In the genomic region with DNA sequence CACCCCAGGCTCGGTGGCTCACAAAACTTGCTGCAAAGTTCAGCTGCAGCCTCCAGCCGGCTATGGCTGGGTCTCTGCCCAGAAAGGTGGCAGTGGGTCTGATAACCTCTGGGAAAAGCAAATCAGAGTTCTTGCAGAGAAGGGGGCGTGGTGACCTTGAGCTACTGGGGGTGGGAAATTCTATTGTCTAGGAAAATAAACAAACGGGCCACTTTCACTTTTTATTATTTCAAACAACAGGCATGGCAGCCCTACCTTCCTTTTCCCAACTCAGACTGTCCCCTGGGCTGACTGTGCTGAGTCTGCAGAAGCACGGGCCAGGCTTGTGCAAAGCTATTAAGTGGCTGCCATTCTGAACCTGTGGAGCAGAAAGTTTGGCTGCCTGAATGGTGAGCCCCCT, we compare ENCODE assay signal across 9 mouse cellular contexts.
A peak's percentile ranks its signal among the peaks of the same experiment; 100 is the strongest.
DNase-seq lines count a peak whose midpoint lies in the region; ATAC-seq and TF ChIP-seq lines count a peak whose summit lies in the region.
"Had no signal": no experiment of that assay in that cellular context is flagged by ENCODE, and none has a peak within 500 bp of the region (broad histone marks: within the 10 kb centered on the region; RNA-seq: fewer than 3 reads in every experiment).

No protein-coding gene starts in this region.

- no peak overlapping the region for H3K4me2 ChIP-seq in midbrain, embryonic 14.5 days (ENCODE audit: low read length)
- H3K4me2 ChIP-seq in liver, embryonic 16.5 days (ENCODE audit: low read depth, low read length) = no peak overlapping the region
- H3K4me2 ChIP-seq in intestine, postnatal 0 days (replicated peaks; ENCODE audit: low read depth) = no peak overlapping the region

- 45% methylated on average over 5 of the region's 5 CpGs for WGBS in midbrain, embryonic 10.5 days
- WGBS in midbrain, embryonic 14.5 days = 46% methylated on average over 5 of the region's 5 CpGs
- WGBS in liver, embryonic 16.5 days (ENCODE audit: insufficient replicate concordance) = 25% methylated on average over 5 of the region's 5 CpGs
- 36% methylated on average over 5 of the region's 5 CpGs for WGBS in intestine, postnatal 0 days

- H3K4me1 ChIP-seq in midbrain, embryonic 10.5 days = peaks cover 10% of the 10 kb centered on the region
- no peaks in the 10 kb centered on the region for H3K4me1 ChIP-seq in midbrain, embryonic 14.5 days (ENCODE audit: control insufficient read depth, insufficient read depth, low read length)
- no peaks in the 10 kb centered on the region; the same call in 1 of the 2 replicates for H3K4me1 ChIP-seq in liver, embryonic 16.5 days (ENCODE audit: control insufficient read depth, low read depth, low read length)
- no peaks in the 10 kb centered on the region for H3K4me1 ChIP-seq in intestine, postnatal 0 days (replicated peaks; ENCODE audit: control insufficient read depth, insufficient read depth, low read length)

- H3K27ac ChIP-seq in midbrain, embryonic 10.5 days (replicated peaks) = peak overlapping the region; percentile 17; the same call in 1 of the 2 replicates
- no peak overlapping the region for H3K27ac ChIP-seq in midbrain, embryonic 14.5 days (replicated peaks; ENCODE audit: low read depth, low read length)
- H3K27ac ChIP-seq in liver, embryonic 16.5 days (ENCODE audit: low read length) = no peak overlapping the region
- H3K27ac ChIP-seq in intestine, postnatal 0 days (ENCODE audit: low read depth, low read length) = no peak overlapping the region
- H3K27ac ChIP-seq: forebrain, embryonic 10.5 days had no signal

- no peak overlapping the region for H3K9ac ChIP-seq in midbrain, embryonic 14.5 days (replicated peaks; ENCODE audit: low read length)
- no peak overlapping the region for H3K9ac ChIP-seq in liver, embryonic 16.5 days (ENCODE audit: low read depth, low read length)
- no peak overlapping the region for H3K9ac ChIP-seq in intestine, postnatal 0 days (ENCODE audit: low read depth, low read length)

- no peaks in the 10 kb centered on the region for H3K27me3 ChIP-seq in midbrain, embryonic 10.5 days (ENCODE audit: low read depth, poor library complexity, severe bottlenecking)
- H3K27me3 ChIP-seq in midbrain, embryonic 14.5 days (ENCODE audit: control insufficient read depth, insufficient read depth, low read length) = no peaks in the 10 kb centered on the region
- H3K27me3 ChIP-seq in liver, embryonic 16.5 days (ENCODE audit: control insufficient read depth, insufficient read depth, low read depth, low read length) = no peaks in the 10 kb centered on the region
- H3K27me3 ChIP-seq in intestine, postnatal 0 days (replicated peaks; ENCODE audit: control insufficient read depth, insufficient read depth, low read length) = no peaks in the 10 kb centered on the region

- intact Hi-C loops in heart, postnatal 25 days (cut with DNase I) = no loop called here

- ATAC-seq in midbrain, embryonic 14.5 days (ENCODE audit: low FRiP score, low TSS enrichment) = no peak
- peak; percentile 21; the same call in 1 of the 2 replicates for ATAC-seq in liver, embryonic 16.5 days (ENCODE audit: low read depth)
- ATAC-seq in intestine, postnatal 0 days = no peak

- no peaks in the 10 kb centered on the region for H3K36me3 ChIP-seq in midbrain, embryonic 10.5 days
- no peaks in the 10 kb centered on the region for H3K36me3 ChIP-seq in midbrain, embryonic 14.5 days (ENCODE audit: control insufficient read depth, insufficient read depth, low read length)
- no peaks in the 10 kb centered on the region for H3K36me3 ChIP-seq in liver, embryonic 16.5 days (ENCODE audit: control insufficient read depth, insufficient read depth)
- no peaks in the 10 kb centered on the region for H3K36me3 ChIP-seq in intestine, postnatal 0 days (ENCODE audit: control insufficient read depth, insufficient read depth)
- H3K36me3 ChIP-seq: forebrain, embryonic 10.5 days had no signal

- no peak for DNase-seq in midbrain, embryonic 10.5 days (ENCODE audit: low spot score)
- DNase-seq in midbrain, embryonic 14.5 days = no peak
- DNase-seq in heart, postnatal 25 days (ENCODE audit: low spot score) = peak; percentile 41
- peak; percentile 38 for DNase-seq in testis, postnatal 14 days (ENCODE audit: low spot score)
- DNase-seq in frontal cortex, postnatal 10 days (ENCODE audit: low spot score in 2 of 2) = no peak
- no peak for DNase-seq in left cerebral cortex, adult 18-20 months (ENCODE audit: low spot score in 2 of 2)

- H3K9me3 ChIP-seq in midbrain, embryonic 10.5 days (replicated peaks) = no peaks in the 10 kb centered on the region
- no peaks in the 10 kb centered on the region for H3K9me3 ChIP-seq in midbrain, embryonic 14.5 days (ENCODE audit: control insufficient read depth, low read length)
- no peaks in the 10 kb centered on the region for H3K9me3 ChIP-seq in liver, embryonic 16.5 days (replicated peaks; ENCODE audit: control insufficient read depth, low read length)
- H3K9me3 ChIP-seq in intestine, postnatal 0 days (ENCODE audit: control insufficient read depth) = no peaks in the 10 kb centered on the region
- H3K9me3 ChIP-seq: forebrain, embryonic 10.5 days had no signal

- no peak for TF ChIP-seq CTCF in intestine, postnatal 0 days (IDR thresholded peaks at IDR 0.05; ENCODE audit: low read depth)

- H3K4me3 ChIP-seq in midbrain, embryonic 10.5 days = no peak overlapping the region
- no peak overlapping the region for H3K4me3 ChIP-seq in midbrain, embryonic 14.5 days (replicated peaks; ENCODE audit: low read depth, low read length)
- H3K4me3 ChIP-seq in liver, embryonic 16.5 days (ENCODE audit: low read depth, low read length) = no peak overlapping the region
- H3K4me3 ChIP-seq in intestine, postnatal 0 days (ENCODE audit: low read depth, low read length) = no peak overlapping the region
- H3K4me3 ChIP-seq: forebrain, embryonic 10.5 days had no signal

Comparison
In these comparisons a context has a peak if more than half of its experiments do, and no peak if none do; other contexts are left out.
1. DNase-seq: peak in heart, postnatal 25 days (single experiment) and testis, postnatal 14 days (single experiment); none in midbrain, embryonic 10.5 days (single experiment), midbrain, embryonic 14.5 days (single experiment), frontal cortex, postnatal 10 days (0 of 2) and left cerebral cortex, adult 18-20 months (0 of 2).